Mouse (Mus musculus) MEL-GATA-1-ER (cell line): Measurements from ENCODE around the gene Mrpl51.

ENCODE experiments used
- DNase-seq: peaks from one replicate; pipeline ENCODE4 v3.0.0-alpha.2; 2012; ENCODE audit warnings: low read depth; ENCODE audit errors: extremely low read depth

Mrpl51 gene

DNA sequence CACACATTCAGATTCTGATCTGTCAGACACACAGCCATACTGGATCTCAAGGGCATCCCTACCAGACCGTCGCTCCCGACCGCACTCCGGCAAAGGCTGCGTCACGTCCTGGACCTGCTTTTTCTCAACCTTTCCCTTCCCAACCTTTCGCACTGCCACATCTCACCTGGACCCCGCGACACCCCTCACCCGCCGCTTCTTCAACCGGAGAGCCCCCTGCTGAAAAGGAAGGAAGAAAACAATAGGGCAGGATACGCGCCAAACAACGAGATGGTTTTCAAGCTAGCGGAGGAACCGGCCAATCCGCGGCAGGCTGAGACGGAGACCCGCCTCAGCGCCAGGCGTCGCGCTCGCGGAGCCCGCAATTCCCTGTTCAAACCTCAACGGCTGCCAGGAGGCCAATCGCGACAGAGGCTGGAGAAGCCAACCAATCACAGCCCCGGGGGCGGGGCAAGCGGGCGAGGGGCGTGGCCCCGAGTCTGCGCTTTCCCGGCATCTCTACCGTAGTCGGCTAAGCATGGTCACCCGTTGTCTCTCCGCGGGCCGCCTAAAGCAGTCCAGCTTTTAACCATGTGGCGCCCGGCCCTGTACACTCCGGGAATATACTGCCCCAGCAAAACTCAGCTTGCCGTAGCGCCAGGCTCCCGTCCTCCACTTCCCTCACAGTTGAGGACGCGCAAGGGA, at the start of gene Mrpl51, which contains the start of gene Ncapd2:
Mrpl51 (plus strand) TSS at position 470 of the 684 bp plus-strand sequence.
Ncapd2 (minus strand) TSS at position 370 of the 684 bp plus-strand sequence.
- DNase-seq, result peak; percentile 92

DNA sequence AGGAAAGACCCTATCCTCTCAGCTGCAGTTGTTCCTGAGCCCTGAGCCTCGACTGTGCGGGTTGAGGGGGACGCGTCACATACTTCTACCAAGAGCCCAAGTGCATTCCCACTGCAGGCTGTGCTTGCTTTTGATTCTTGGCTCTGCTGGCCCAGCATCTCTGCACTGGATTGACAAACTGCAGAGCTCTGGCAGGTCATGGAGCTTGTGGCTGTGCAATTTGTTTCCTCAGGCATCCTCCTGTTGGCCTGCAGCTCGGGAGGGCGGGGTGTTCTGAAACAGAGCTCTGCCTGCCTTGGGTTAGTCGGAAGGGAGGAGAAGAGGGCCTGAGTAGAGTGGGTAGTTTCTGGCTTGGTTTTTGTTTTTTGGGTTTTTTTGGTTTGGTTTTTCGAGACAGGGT, 49.2 kb upstream of the Mrpl51 start:
- no peak for DNase-seq

DNA sequence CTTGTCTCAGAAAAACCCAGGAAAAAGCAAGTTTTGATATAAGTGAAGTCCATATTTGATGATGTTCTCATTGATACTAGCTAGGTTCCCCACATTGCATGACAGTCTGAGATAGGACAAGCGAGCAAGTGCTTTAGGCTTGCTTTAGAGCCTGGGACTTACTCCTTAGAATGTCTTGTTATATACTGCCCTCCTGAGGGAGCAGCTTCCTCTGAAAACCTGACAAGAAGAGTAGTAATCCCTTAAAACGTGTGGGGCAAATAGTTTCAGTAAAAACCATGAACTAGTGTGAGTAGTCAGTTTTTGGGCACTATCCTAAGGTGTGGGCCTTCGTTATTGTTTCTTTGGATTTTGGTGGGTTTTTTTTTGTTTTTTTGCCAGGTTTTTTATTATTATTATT, 48.5 kb upstream of the Mrpl51 start:
- DNase-seq, result no peak

- no peak for DNase-seq
These were observed 47.7 kb upstream of the Mrpl51 start for GRCm38 (mm10) chr6:125143904-125144303.

DNA sequence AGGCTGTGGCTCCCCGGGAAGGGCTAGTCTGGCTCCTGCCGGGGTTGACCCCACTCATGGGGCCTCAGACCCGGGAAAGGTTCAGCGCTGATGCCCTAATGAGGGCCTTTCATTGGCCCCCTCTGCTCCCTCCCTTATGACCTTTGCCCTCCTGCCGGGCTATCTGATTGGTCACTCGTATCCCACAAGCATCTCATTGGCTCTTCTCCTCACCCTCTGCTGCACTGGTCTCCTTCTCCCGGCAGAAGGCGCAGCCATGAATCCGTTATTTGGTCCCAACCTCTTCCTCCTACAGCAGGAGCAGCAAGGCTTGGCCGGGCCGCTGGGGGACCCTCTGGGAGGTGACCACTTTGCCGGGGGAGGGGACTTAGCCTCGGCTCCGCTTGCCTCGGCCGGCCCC, 46.6 kb upstream of the Mrpl51 start, which contains the start of gene Iffo1:
Iffo1 (plus strand) TSS at position 241 of the 400 bp plus-strand sequence.
- peak; percentile 51 for DNase-seq

GRCm38 (mm10) chr6:125145479-125145951, 46.1 kb upstream of the Mrpl51 start:
- DNase-seq, result no peak

- no peak for DNase-seq
These were observed 45.5 kb upstream of the Mrpl51 start for GRCm38 (mm10) chr6:125146148-125146547.

DNA sequence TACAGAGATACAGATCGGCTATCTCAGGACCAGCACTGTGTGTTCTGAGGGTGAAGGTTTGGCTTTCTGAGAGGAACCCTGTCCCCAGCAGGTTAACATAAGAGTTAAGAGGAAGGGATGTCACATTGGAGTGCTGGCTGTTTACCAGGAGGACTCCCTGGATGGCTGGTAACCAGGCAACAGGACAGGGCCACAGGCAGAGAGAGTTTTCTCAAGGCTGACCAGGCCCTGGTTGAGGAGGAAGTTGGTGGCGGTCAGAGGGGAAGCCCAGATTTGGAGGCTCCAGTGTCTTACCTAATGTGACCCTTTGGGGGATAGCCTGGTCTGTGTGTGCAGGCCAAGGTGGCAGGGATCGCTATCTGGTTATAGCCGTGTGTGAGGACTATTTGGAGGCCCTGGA, 44.8 kb upstream of the Mrpl51 start:
- DNase-seq, result no peak

GRCm38 (mm10) chr6:125147329-125147728, 44.3 kb upstream of the Mrpl51 start:
- DNase-seq, result no peak

DNA sequence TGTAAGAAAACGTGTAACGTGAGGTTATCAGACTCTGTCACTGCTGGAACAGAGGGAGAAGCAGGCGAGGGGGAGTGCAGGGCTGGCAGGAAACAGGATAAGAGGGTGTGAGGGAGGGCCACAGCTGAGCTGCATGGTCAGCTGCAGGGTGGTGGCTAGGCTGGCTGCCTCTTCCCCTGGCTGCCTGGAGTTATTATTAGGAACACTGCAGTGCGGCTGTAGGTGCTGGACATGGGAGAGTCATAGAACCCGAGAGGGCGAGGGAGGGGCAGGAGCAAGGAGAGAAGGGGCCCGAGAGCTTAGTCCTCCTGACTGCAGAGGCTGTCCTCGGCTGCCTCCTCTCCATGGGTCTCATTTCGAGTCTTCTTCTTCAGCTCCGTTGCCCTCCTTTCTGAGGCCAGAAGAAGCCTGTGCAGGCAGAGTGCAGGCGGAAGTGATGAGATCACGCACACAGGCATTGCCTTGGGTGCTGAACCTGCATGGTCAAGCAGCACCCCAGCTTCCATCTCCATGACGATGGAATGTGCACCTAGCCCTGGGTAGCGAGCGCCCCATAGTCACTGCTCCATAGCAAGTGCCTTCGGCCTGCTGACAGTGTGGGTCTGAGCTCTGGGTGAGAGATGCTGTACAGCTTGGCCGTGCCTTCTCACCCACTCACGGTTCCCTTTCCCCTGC, 43.2 kb upstream of the Mrpl51 start:
- no peak for DNase-seq

GRCm38 (mm10) chr6:125148926-125149568, 42.6 kb upstream of the Mrpl51 start:
- no peak for DNase-seq

- no peak for DNase-seq
These were observed 42.0 kb upstream of the Mrpl51 start for GRCm38 (mm10) chr6:125149569-125149950.

GRCm38 (mm10) chr6:125152212-125153017, 39.2 kb upstream of the Mrpl51 start:
- DNase-seq, result peak; percentile 86

DNA sequence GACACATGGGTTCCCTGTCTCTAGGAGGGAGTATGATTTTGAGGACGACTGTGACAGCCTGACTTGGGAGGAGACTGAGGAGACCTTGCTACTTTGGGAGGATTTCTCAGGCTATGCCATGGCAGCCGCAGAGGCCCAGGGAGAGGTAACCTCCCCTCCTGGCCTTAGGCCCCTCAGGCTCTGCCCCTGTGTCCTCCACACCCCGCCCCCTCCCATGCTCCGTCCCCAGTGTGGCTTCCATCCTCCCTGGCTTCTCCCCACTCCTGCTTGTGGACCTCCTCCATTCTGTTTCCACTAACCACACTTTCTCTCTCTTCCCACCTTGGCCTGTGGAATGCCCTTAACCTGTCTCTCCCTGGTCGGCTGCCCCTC, 38.6 kb upstream of the Mrpl51 start:
- no peak for DNase-seq

DNA sequence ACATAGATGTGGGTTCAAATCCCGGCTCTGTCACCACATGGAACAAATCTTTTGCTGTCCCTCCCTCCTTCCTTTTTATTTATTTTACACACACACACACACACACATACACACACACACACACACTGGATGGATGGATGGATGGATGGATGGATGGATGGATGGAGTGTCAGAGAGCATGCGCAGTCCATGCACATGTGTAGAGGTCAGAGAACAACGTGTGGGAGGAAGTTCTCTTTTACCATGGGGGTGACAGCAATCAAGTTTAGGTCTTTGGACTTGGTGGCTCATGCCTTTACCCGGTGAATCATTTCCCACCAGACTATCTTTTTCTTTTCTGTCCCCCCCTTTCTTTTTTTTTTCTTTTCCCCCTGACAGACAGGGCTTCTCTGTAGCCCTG, 37.9 kb upstream of the Mrpl51 start:
- no peak for DNase-seq

- DNase-seq, result no peak
These were observed 37.1 kb upstream of the Mrpl51 start for GRCm38 (mm10) chr6:125154550-125154949.

- no peak for DNase-seq
These were observed 36.3 kb upstream of the Mrpl51 start for GRCm38 (mm10) chr6:125155262-125155661.

DNA sequence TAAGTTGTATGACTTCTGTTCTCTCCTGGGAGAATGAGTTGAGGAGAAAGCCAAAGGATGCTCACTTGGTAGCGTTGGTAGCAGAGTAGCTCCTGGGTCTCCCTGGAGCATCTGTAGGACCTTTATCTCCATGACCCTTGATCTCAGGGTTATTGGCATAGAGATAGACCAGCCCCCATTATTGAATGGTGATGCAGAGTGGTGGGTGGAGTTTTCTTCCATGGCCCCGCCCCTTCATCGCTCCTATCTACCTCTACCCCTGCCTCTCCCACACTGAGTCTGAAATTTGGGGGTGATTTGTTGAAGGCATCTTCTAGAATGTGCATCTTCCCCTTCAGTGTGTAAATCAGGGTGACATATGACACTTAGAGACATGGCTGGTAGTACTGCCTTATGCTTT, 35.1 kb upstream of the Mrpl51 start:
- DNase-seq, result no peak

- DNase-seq, result no peak
These were observed 34.5 kb upstream of the Mrpl51 start for GRCm38 (mm10) chr6:125156903-125157614.

GRCm38 (mm10) chr6:125158944-125159492, 32.6 kb upstream of the Mrpl51 start:
- DNase-seq, result no peak
